Mouse (Mus musculus) hindbrain, embryonic 12.5 days (tissue): ENCODE data around the gene 1700016H13Rik. TPM values are rescaled to one million over a fixed set of nuclear protein-coding genes. Genes with fewer than 3 reads are reported as not detected.

Experiments used
- ATAC-seq: fragments of 200-750 bp; cut with Nextera tagmentation; 2 replicates; pipeline ENCODE4 v1.8.0; 2017; ENCODE audit warnings: moderate TSS enrichment; ENCODE audit not compliant: low FRiP score
- H3K27ac ChIP-seq: fragments of 300-500 bp; sonication (generic); 2 replicates; pipeline ENCODE4 v1.5.1; 2016; ENCODE audit warnings: mild to moderate bottlenecking
- H3K27me3 ChIP-seq: fragments of 300-500 bp; sonication (generic); 2 replicates; pipeline ENCODE4 v1.6.1; 2016; ENCODE audit warnings: mild to moderate bottlenecking
- H3K36me3 ChIP-seq: fragments of 300-500 bp; sonication (generic); 2 replicates; pipeline ENCODE4 v1.6.1; 2016; ENCODE audit warnings: mild to moderate bottlenecking
- H3K4me1 ChIP-seq: fragments of 300-500 bp; sonication (generic); 2 replicates; pipeline ENCODE4 v1.6.1; 2016
- H3K4me2 ChIP-seq: fragments of 300-500 bp; sonication (generic); replicated peaks from 2 replicates; pipeline ENCODE4 v1.6.1; 2016; ENCODE audit warnings: mild to moderate bottlenecking
- H3K4me3 ChIP-seq: fragments of 300-500 bp; sonication (generic); 2 replicates; pipeline ENCODE4 v1.5.1; 2016; ENCODE audit warnings: mild to moderate bottlenecking
- H3K9ac ChIP-seq: fragments of 300-500 bp; sonication (generic); 2 replicates; pipeline ENCODE4 v1.6.1; 2016; ENCODE audit warnings: mild to moderate bottlenecking, moderate library complexity
- H3K9me3 ChIP-seq: fragments of 300-500 bp; sonication (generic); replicated peaks from 2 replicates; pipeline ENCODE4 v1.6.1; 2016; ENCODE audit warnings: mild to moderate bottlenecking
- WGBS: fragments of 180-500 bp; shearing (Covaris S2); methylation state at CpG from one replicate; pipeline ENCODE4 v1.1.7; 2016; 5-methylcytosine and 5-hydroxymethylcytosine counted together
- polyA plus RNA-seq: library from polyadenylated mRNA; unstranded; fragments of >200 nt; fragmentation: Nextera tagmentation; extraction: Ambion mirVana; gene quantifications from 2 replicates; pipeline ENCODE4 v1.2.1, GENCODE M21; 2016

1700016H13Rik gene
- polyA plus RNA-seq, 1 experiment from 2014 or later: not detected

GRCm38 (mm10) chr5:103624831-103625230 is 31.0 kb downstream of the 1700016H13Rik start:
- Histone ChIP-seq H3K36me3 (no peaks in the 10 kb centered on the region), H3K4me3 (no peak overlapping the region), H3K27ac (no peak overlapping the region), H3K4me1 (0 out of 2 replicates have a peak, but pooled peaks cover 5% of the 10 kb centered on the region), H3K9me3 (no peaks in the 10 kb centered on the region), H3K9ac (no peak overlapping the region), H3K27me3 (no peaks in the 10 kb centered on the region), H3K4me2 (no peak overlapping the region)
- 96% methylated on average over 5 of the region's 5 CpGs for WGBS
- ATAC-seq: no peak

DNA sequence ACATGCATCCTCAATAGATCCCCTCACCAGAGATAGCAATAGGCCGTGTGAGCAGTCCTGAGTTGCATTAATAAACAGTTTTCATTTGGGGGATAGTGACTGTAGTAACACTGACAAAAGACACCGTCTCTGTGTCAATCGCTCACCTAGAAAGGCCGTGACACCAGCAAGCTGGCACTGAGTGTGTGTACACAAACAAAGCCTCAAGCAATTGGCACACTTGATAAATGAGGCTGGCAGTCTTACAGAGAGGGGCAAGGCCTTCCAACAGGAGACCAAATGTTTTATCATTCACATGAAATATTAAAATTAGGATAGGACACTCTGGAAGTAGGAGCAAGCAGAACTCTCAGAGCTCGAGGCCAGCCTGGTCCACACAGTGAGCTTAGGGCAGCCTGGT is 33.5 kb downstream of the 1700016H13Rik start:
- no peak overlapping the region for H3K27ac ChIP-seq
- no peaks in the 10 kb centered on the region for H3K4me1 ChIP-seq
- H3K9me3 ChIP-seq: no peaks in the 10 kb centered on the region
- no peak for ATAC-seq
- H3K4me3 ChIP-seq: no peak overlapping the region
- H3K9ac ChIP-seq: no peak overlapping the region
- H3K36me3 ChIP-seq: no peaks in the 10 kb centered on the region
- H3K27me3 ChIP-seq: no peaks in the 10 kb centered on the region
- WGBS: 80% methylated on average over 5 of the region's 5 CpGs
- no peak overlapping the region for H3K4me2 ChIP-seq

DNA sequence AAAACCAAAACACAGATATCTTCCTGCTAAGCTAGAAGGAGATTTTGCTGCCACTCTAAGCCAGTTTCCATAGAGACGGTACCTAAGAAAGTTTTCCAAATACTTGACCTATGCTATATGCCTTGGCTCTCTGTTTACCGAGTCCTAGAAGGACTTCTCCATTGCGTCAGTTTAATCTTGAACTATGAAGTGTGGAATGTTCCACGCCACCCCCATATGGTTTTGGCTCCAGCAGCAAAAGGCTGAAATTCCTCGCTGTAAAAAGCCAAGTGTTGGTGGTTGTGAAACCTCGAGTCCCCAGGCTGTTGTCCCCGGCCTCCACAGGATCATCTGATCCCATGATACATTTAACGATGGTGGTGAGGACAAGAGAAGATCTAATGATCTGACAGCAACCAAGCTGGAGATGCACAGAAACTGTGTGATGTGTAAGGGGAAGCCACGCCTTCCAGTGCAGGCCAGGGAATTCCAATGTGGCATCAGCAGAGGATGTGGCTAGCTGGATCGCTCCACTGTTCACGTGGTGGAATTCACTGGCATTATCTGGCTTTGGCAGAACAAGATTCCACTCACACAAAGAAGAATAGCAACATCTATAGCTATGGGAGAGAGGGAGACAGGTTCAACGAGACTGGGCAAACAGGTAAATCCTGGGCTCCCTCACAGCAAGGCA is 35.4 kb downstream of the 1700016H13Rik start:
- WGBS: 83% methylated on average over 12 of the region's 12 CpGs
- Histone ChIP-seq H3K36me3 (no peaks in the 10 kb centered on the region), H3K4me1 (no peaks in the 10 kb centered on the region), H3K27ac (no peak overlapping the region), H3K27me3 (no peaks in the 10 kb centered on the region), H3K9me3 (no peaks in the 10 kb centered on the region), H3K9ac (no peak overlapping the region), H3K4me2 (no peak overlapping the region), H3K4me3 (no peak overlapping the region)
- no peak for ATAC-seq

DNA sequence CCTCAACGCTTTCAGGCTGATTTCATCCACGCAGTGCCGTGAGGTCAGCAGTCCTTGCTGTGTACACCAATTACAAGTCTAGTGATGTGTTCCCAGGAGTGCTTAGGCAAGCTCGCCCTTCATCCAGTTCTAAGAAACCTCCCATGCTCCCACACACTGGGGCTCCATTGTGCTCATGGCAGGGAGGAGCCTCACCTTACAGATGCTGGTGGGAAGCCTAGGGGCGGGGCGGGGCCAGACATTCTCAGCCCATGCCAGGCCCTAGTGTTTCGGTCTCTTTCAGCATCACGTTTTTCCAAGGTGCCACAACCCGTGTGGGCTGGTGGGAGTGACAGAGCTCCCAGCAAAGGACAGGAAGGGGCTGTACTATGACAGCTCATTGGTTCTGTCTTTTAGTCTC is 38.6 kb downstream of the 1700016H13Rik start:
- H3K27me3 ChIP-seq: no peaks in the 10 kb centered on the region
- H3K4me1 ChIP-seq: no peaks in the 10 kb centered on the region
- H3K4me3 ChIP-seq: no peak overlapping the region
- H3K4me2 ChIP-seq: no peak overlapping the region
- H3K9ac ChIP-seq: no peak overlapping the region
- ATAC-seq: no peak
- no peaks in the 10 kb centered on the region for H3K36me3 ChIP-seq
- 58% methylated on average over 9 of the region's 9 CpGs for WGBS
- no peak overlapping the region for H3K27ac ChIP-seq
- no peaks in the 10 kb centered on the region for H3K9me3 ChIP-seq

GRCm38 (mm10) chr5:103614356-103614755 is 41.5 kb downstream of the 1700016H13Rik start:
- ATAC-seq: no peak
- H3K4me1 ChIP-seq: no peaks in the 10 kb centered on the region

GRCm38 (mm10) chr5:103612316-103612715 is 43.5 kb downstream of the 1700016H13Rik start:
- Histone ChIP-seq H3K27me3 (no peaks in the 10 kb centered on the region), H3K4me3 (no peak overlapping the region), H3K4me1 (no peaks in the 10 kb centered on the region), H3K4me2 (no peak overlapping the region), H3K9ac (no peak overlapping the region), H3K36me3 (no peaks in the 10 kb centered on the region), H3K9me3 (no peaks in the 10 kb centered on the region), H3K27ac (no peak overlapping the region)
- 83% methylated on average over 7 of the region's 7 CpGs for WGBS
- ATAC-seq: no peak

More at GRCm38 (mm10) chr5:103614356-103614755, 41.5 kb downstream of the 1700016H13Rik start:
- WGBS: 89% methylated on average over 7 of the region's 7 CpGs
- H3K9me3 ChIP-seq: no peaks in the 10 kb centered on the region
- no peak overlapping the region for H3K27ac ChIP-seq
- no peaks in the 10 kb centered on the region for H3K36me3 ChIP-seq
- no peak overlapping the region for H3K4me2 ChIP-seq
- no peak overlapping the region for H3K4me3 ChIP-seq
- no peak overlapping the region for H3K9ac ChIP-seq
- no peaks in the 10 kb centered on the region for H3K27me3 ChIP-seq

DNA sequence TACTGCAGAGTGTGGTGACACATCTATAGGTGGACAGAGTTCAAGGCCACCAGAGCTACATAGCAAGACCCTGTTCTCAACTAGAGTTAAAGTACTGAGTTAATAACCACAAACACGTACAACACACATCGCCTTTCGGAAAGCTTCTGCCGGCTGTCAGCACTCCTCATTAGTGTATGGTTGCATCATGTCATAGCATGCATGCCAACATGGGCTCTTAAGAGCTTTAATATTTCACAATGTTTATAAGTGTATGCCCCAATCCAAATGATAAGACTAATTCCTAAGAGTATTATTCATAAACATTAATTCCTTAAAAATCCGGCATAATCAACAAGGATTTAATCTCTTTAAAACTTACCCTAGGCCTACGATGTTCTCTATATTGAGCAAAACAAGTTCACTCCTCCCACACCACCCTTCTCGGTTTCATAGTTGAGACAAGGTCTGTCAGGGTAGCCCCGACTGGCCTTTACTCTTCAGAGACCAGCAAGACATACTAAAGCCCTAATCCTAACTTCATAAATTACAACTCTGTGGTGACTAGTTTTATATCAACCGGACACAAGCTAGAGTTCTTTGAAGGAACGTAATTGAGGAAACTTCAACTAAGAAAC is 44.8 kb downstream of the 1700016H13Rik start:
- Histone ChIP-seq H3K4me2 (no peak overlapping the region), H3K27me3 (no peaks in the 10 kb centered on the region), H3K9ac (no peak overlapping the region), H3K36me3 (no peaks in the 10 kb centered on the region), H3K4me3 (no peak overlapping the region), H3K4me1 (no peaks in the 10 kb centered on the region), H3K27ac (no peak overlapping the region), H3K9me3 (no peaks in the 10 kb centered on the region)
- no peak for ATAC-seq
- WGBS: 90% methylated on average over 10 of the region's 10 CpGs

DNA sequence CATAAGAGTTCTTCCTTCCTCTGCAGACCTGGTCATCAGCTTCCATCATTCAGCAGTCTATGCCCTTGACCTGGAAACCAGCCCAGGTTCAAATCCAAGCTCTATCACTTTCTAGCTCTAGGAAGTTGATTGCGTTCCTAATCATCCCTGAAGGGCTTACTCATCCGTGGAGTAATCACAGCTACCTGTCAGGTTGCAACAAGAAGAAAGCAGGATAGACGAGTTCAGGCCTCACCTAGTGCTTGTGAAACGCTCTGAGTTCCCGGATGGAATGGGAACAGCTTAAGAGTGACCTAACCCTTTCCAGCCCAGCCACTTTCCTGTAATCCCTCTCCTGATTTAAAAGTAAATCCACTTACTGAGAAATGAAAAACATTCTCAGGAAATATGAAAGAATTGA is 45.7 kb downstream of the 1700016H13Rik start:
- no peak overlapping the region for H3K4me3 ChIP-seq
- no peak for ATAC-seq
- no peaks in the 10 kb centered on the region for H3K9me3 ChIP-seq
- WGBS: 76% methylated on average over 5 of the region's 5 CpGs
- no peaks in the 10 kb centered on the region for H3K27me3 ChIP-seq
- no peaks in the 10 kb centered on the region for H3K36me3 ChIP-seq
- no peaks in the 10 kb centered on the region for H3K4me1 ChIP-seq
- no peak overlapping the region for H3K27ac ChIP-seq
- H3K4me2 ChIP-seq: no peak overlapping the region
- no peak overlapping the region for H3K9ac ChIP-seq

DNA sequence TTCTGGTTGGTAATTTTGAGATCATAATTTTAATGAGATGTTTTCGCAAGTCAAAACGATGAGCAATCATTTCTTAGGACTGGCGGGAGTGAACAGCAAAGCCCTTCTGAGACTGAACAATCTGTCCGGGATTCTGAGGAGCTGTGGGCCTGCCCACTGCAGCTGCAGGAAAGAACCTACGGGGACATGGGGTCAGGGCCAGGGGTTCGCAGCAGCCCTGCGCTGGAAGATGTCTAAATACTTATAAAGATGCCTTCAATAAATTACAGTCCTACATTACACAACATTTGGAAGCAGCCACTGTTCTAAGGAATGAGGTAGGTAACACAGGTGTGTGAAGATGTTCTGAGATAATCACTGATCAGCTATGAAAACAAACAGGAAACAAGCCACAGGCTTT is 50.1 kb downstream of the 1700016H13Rik start:
- Histone ChIP-seq H3K9me3 (no peaks in the 10 kb centered on the region), H3K4me3 (no peak overlapping the region), H3K27ac (no peak overlapping the region), H3K4me2 (no peak overlapping the region), H3K27me3 (no peaks in the 10 kb centered on the region), H3K9ac (no peak overlapping the region), H3K36me3 (no peaks in the 10 kb centered on the region), H3K4me1 (no peaks in the 10 kb centered on the region; the same call in 1 of the 2 replicates)
- WGBS: 80% methylated on average over 7 of the region's 7 CpGs
- ATAC-seq: no peak

DNA sequence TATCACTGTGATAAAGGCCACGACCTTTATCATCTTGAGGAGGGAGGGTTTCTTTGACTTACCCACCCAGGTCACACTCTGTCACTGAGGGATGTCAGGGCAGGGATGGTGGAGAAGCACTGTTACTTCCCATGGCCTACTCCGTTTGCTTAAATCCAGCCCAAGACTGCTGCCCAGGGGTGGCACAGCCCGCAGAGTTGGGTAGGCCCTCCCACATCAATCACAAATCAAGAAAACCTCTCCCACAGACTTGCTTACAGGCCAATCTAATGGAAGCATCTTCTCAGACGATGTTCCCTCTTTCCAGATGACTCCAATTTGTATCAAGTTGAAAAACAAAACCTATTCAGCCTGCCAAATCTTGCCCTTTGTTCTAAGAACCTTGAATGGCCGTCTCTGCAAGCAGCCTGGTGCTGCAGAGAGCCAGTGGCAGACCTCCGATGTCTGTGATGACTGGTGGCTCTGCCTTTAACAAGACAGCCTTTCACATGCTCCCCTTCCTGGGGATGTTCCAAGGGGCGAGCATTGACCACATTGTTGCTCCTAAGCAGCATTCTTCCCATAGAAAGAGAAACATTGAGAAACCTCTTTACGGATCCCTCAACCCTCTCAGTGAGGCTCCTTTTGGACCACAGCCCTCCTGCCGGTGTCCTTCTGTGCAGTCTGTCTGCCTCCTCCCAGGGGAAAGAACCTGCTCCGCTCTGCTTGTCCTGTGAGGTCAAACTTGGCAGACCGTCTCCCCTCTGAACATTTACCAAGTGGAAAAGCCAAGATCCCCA is 52.5 kb downstream of the 1700016H13Rik start:
- no peak overlapping the region for H3K9ac ChIP-seq
- no peaks in the 10 kb centered on the region for H3K27me3 ChIP-seq
- ATAC-seq: no peak; the same call in 1 of the 2 replicates
- 30% methylated on average over 11 of the region's 11 CpGs for WGBS
- H3K4me1 ChIP-seq: no peaks in the 10 kb centered on the region; the same call in 1 of the 2 replicates
- H3K9me3 ChIP-seq: no peaks in the 10 kb centered on the region
- no peak overlapping the region for H3K27ac ChIP-seq
- H3K4me2 ChIP-seq: no peak overlapping the region
- H3K36me3 ChIP-seq: no peaks in the 10 kb centered on the region
- H3K4me3 ChIP-seq: no peak overlapping the region

DNA sequence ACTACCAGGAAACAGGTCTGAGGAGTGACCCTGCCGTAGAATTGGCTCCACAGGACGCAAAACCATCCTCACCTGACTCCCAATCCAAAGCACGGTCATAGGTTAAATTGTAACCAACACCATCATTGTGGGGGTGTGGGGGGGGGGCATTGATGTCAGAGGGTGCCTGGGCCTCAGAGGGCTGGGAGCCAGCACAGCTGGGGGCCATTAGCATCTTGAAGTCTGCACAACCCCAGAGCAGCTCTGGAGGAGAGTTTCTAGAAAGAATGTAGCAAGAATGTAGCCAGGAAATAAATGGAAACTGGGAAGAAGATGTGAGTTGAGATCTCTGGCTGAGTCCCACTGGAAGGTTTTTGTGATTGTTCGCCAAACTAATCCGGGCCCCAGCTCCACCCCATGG is 56.9 kb downstream of the 1700016H13Rik start:
- no peaks in the 10 kb centered on the region for H3K27me3 ChIP-seq
- no peaks in the 10 kb centered on the region for H3K9me3 ChIP-seq
- no peak overlapping the region for H3K27ac ChIP-seq
- WGBS: 79% methylated on average over 5 of the region's 5 CpGs
- H3K9ac ChIP-seq: no peak overlapping the region
- peaks cover 16% of the 10 kb centered on the region for H3K4me1 ChIP-seq
- H3K36me3 ChIP-seq: no peaks in the 10 kb centered on the region
- no peak overlapping the region for H3K4me2 ChIP-seq
- ATAC-seq: no peak
- no peak overlapping the region for H3K4me3 ChIP-seq

- WGBS: 89% methylated on average over 9 of the region's 9 CpGs
- Histone ChIP-seq H3K9ac (no peak overlapping the region), H3K4me1 (peaks cover 16% of the 10 kb centered on the region), H3K36me3 (no peaks in the 10 kb centered on the region), H3K4me3 (no peak overlapping the region), H3K27me3 (no peaks in the 10 kb centered on the region), H3K27ac (no peak overlapping the region), H3K4me2 (no peak overlapping the region), H3K9me3 (no peaks in the 10 kb centered on the region)
- no peak for ATAC-seq
These were observed 57.5 kb downstream of the 1700016H13Rik start for GRCm38 (mm10) chr5:103598264-103598663.
